Mouse (Mus musculus) spleen, adult 2 months (tissue): Measurements from ENCODE around the gene Nfe2. TPM values are rescaled to one million over a fixed set of nuclear protein-coding genes. Genes with fewer than 3 reads are reported as not detected.
"Not testable (repeated sequence)": the region's sequence is repeated elsewhere in the genome, so short reads cannot be mapped to it uniquely, and the experiment has no call there.

Experiments used
- DNase-seq, 2 experiments: peaks; one replicate each; pipeline versions ENCODE4 v3.0.0 to v3.0.0-alpha.2; 2012 to 2021; ENCODE audit warnings: low spot score in 2 of 2, low read depth in 1 of 2
- H3K27ac ChIP-seq: fragments of 200-500 bp; 2 replicates; pipeline ENCODE4 v1.5.1; 2012; ENCODE audit warnings: low read length, inconsistent platforms; ENCODE audit not compliant: insufficient read depth
- H3K27me3 ChIP-seq: fragments of 200-500 bp; 2 replicates; pipeline ENCODE4 v1.6.1; 2012; ENCODE audit warnings: mild to moderate bottlenecking, moderate library complexity, low read length, inconsistent platforms; ENCODE audit not compliant: control insufficient read depth, insufficient read depth
- H3K36me3 ChIP-seq: fragments of 200-500 bp; 2 replicates; pipeline ENCODE4 v1.6.1; 2012; ENCODE audit warnings: mild to moderate bottlenecking, low read length, inconsistent platforms; ENCODE audit not compliant: control insufficient read depth, insufficient read depth
- H3K4me1 ChIP-seq: fragments of 200-500 bp; 2 replicates; pipeline ENCODE4 v1.6.1; 2011; ENCODE audit warnings: inconsistent platforms; ENCODE audit not compliant: control insufficient read depth, insufficient read depth, insufficient read length
- H3K4me3 ChIP-seq: fragments of 200-500 bp; 2 replicates; pipeline ENCODE4 v1.5.1; 2011; ENCODE audit warnings: mild to moderate bottlenecking, inconsistent platforms; ENCODE audit not compliant: insufficient read depth, insufficient read length; ENCODE audit errors: extremely low read depth
- CTCF ChIP-seq: fragments of 200-500 bp; IDR thresholded peaks from 2 replicates; pipeline ENCODE4 v1.5.1; 2011; ENCODE audit warnings: mild to moderate bottlenecking, inconsistent platforms; ENCODE audit not compliant: insufficient read depth, insufficient read length, insufficient replicate concordance; ENCODE audit errors: extremely low read depth
- POLR2A ChIP-seq: fragments of 200-500 bp; IDR thresholded peaks from 2 replicates; pipeline ENCODE4 v1.6.1; 2011; ENCODE audit warnings: low read depth, low read length, inconsistent platforms
- WGBS: fragments of 180-500 bp; shearing (Covaris S2); methylation state at CpG from one replicate; pipeline ENCODE4 v1.1.7; 2018; 5-methylcytosine and 5-hydroxymethylcytosine counted together
- polyA plus RNA-seq: library from polyadenylated mRNA; depleted of rRNA; stranded (reverse); fragments of >200 nt; gene quantifications from 2 replicates; pipeline ENCODE4 v1.2.3, GENCODE M21; 2012

Gene Nfe2
- polyA plus RNA-seq, 1 experiment = 80.1 TPM

DNA sequence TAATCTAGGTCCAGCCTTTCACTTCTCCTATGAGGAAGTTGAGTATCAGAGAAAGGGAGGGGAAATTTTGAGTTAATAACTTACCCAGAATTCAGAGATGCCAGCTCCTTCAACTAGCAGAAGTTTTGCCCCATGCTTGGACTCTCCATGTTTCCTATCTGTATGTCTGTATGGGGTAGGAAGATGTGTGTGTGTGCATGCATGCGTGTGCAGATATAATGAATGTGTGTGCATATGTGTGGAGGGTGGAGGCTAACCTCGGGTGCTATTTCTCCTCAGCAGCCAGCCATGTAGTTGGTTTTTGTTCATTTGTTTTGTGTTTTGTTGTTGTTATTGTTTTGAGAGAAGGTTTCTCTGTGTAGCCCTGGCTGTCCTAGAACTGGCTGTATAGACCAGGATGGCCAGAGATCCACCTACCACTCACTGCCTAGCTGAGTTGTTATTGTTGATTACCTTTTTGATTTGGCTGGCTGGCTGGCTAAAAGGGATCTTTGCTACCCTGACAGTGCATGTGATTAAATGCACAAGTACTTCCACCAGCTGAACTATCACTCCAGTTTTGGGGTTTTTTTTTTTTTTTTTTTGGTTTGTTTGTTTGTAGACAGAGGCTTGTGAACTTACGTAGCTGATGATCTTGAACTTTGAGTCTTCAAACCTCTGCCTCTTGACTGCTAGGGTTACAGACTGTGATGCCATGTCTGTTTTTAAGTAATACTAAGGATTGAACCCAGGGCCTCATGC, 23.4 kb upstream of the Nfe2 start:
- no peak overlapping the region for H3K4me3 ChIP-seq
- no peaks in the 10 kb centered on the region for H3K27me3 ChIP-seq
- TF ChIP-seq POLR2A = no peak
- TF ChIP-seq CTCF = no peak
- H3K36me3 ChIP-seq = no peaks in the 10 kb centered on the region
- WGBS = 80% methylated on average over 3 of the region's 3 CpGs
- no peaks in the 10 kb centered on the region; the same call in 1 of the 2 replicates for H3K4me1 ChIP-seq
- DNase-seq = no peak
- no peak overlapping the region for H3K27ac ChIP-seq

DNA sequence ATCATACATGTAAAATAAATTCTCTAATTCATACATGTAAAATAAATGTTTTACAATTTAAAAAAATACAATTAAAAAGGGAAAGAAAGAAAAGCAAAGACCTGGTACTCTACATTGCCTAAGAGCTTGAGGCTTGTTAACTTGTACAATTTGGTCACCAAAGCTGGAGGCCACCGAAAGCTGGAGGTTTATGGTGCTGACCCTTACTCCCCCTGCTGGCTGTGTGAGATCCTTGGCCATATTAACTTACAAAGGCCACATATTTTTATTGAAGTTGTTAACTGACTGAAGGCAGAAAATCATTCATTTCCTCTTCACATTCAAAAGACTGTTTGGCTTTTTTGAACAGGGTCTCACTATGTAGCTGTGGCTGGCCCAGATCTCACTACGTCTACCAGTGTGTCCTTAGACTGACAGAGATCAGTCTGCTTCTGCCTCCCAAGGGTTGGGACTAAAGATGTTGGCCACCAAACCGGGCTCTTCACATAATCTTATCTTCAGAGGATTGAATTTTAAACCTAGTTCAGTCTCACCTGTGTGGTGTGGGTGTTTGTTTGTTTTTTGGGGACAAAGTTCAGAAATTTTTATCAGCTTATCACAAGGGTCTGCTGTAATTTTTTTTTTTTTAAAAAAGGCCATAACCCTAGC, 22.7 kb upstream of the Nfe2 start:
- no peak overlapping the region for H3K4me3 ChIP-seq
- DNase-seq = no peak
- TF ChIP-seq CTCF (peak; percentile 38; the same call in 1 of the 2 replicates), POLR2A (no peak)
- no peaks in the 10 kb centered on the region for H3K27me3 ChIP-seq
- H3K36me3 ChIP-seq = no peaks in the 10 kb centered on the region
- no peak overlapping the region for H3K27ac ChIP-seq
- no peaks in the 10 kb centered on the region; the same call in 1 of the 2 replicates for H3K4me1 ChIP-seq
- WGBS = 56% methylated on average over 3 of the region's 3 CpGs

DNA sequence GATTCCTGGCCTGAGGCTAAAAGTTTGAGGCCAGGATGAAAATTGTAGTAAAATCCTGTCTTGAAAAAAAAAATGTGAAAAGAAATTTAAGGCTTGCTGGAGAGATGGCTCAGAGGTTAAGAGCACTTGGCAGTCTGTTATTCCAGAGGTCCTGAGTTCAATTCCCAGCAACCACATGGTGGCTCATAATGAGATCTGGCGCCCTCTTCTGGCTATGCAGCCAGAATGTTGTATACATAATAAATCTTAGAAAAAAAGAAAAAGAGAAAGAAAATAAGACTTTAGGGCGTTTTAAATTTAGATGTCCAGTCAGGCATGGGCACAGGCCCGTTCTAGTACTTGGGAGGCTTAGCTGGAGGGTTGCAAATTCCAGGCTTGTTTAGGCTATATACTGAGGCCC, 21.5 kb upstream of the Nfe2 start:
- Histone ChIP-seq H3K27ac (no peak overlapping the region), H3K4me1 (no peaks in the 10 kb centered on the region; the same call in 1 of the 2 replicates), H3K27me3 (no peaks in the 10 kb centered on the region), H3K36me3 (no peaks in the 10 kb centered on the region), H3K4me3 (no peak overlapping the region)
- DNase-seq = peak in 1 of 2 experiments; percentile 19
- 50% methylated on average over 3 of the region's 3 CpGs for WGBS
- no peak for TF ChIP-seq CTCF
- no peak for TF ChIP-seq POLR2A

DNA sequence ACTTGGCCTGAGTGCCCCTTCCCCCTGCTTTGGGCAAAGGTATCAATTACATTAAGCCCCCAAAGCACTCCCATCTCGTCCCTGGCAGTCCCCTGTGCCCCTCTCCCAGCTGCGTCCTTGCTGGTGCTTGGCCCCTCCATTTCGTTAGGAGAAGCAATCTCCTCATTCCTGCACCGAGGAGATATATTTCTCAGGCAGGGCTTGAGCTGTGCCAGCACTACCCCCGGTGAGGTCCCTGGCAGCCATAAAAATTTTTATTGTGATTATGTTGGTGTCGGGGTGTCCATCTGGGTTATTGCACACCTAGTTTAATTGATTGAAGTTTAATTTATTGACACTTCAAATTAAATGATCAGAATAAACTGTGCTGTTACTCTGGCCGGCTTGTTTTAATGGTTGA, 19.7 kb upstream of the Nfe2 start:
- TF ChIP-seq CTCF = no peak
- TF ChIP-seq POLR2A = no peak
- WGBS = 85% methylated on average over 7 of the region's 7 CpGs
- H3K4me3 ChIP-seq = no peak overlapping the region
- H3K27ac ChIP-seq = no peak overlapping the region
- no peaks in the 10 kb centered on the region for H3K27me3 ChIP-seq
- H3K36me3 ChIP-seq = no peaks in the 10 kb centered on the region
- H3K4me1 ChIP-seq = no peaks in the 10 kb centered on the region; the same call in 1 of the 2 replicates
- no peak for DNase-seq

DNA sequence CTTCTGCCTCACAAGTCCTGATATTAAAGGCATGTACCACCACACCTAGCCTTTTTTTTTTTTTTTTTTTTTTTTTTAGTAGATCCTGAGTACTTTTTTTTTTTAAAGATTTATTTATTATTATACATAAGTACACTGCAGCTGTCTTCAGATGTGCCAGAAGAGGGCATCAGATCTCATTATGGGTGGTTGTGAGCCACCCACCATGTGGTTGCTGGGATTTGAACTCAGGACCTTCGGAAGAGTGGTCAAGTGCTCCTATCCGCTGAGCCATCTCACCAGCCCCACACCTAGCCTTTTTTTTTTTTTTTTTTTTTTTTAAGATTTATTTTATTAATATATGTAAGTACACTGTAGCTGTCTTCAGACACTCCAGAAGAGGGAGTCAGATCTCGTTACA, 17.7 kb upstream of the Nfe2 start:
- H3K36me3 ChIP-seq = not testable (repeated sequence)

DNA sequence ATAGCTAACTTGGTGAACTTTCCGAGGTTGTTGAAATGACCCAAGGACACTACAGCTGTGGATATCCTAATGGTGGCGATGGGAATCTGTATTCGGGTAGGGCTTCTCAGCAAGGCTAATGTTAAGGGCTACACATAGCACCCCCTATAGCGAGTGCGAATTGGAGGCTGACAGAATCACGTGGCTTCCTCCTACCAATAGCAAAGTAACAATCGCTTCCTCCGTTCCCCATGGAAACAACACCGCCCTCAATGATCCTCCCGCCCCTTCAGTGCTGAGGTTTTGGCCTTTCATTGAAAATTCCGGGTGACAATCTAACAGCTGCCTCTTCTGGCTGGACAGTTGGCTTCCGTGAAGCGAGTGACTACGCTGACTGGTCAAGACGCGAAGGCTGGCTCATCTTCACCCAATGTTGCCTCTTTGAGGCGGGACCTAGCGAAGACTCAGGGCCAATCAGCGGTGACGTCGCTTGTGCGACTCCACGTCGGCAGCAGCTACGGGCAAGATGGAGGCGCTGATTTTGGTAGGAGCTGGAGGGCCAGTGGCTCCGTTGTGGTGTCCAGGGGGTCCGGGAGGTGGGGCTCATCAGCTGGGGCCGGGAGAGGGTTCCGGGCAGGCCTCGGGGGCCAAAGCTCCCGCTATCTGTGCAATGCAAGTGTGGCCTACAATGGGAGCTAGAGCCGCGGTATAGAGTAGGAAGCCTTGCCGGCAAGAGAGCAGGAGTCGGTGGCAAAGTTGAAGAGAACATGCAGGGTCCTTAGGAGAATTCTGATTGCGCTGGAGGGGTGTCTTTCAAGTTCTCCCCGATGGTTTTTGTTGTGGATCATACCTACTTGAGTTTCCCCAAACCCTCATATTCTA, 14.4 kb upstream of the Nfe2 start, which contains the start of gene Copz1:
Gene Copz1 (plus strand): TSS at position 296 of the 861 bp plus-strand sequence.
- no peaks in the 10 kb centered on the region for H3K36me3 ChIP-seq
- H3K27me3 ChIP-seq = no peaks in the 10 kb centered on the region
- peak; percentile 75 for TF ChIP-seq POLR2A
- TF ChIP-seq CTCF = no peak
- H3K4me1 ChIP-seq = no peaks in the 10 kb centered on the region
- under 1% methylated on average over 38 of the region's 38 CpGs for WGBS
- DNase-seq = peak; percentile 92 to 99
- peak within 1 kb of the TSS; percentile 73 for H3K4me3 ChIP-seq
- no peak within 1 kb of the TSS for H3K27ac ChIP-seq

More for the DNA sequence above, 17.7 kb upstream of the Nfe2 start:
- not testable (repeated sequence) for H3K27ac ChIP-seq, H3K27me3 ChIP-seq, DNase-seq, H3K4me1 ChIP-seq, H3K4me3 ChIP-seq
- WGBS = 85% methylated on average over 3 of the region's 3 CpGs
